Mouse (Mus musculus): ENCODE data around the gene Olfr1366.

- TF ChIP-seq CTCF (IDR thresholded peaks at IDR 0.05): no peak
- no peak for TF ChIP-seq EP300 (IDR thresholded peaks at IDR 0.05)
Measured at GRCm38 (mm10) chr13:21542708-21543107, at the start of gene Olfr1366.
